8 mouse cellular contexts compared by ENCODE assay signal in the genomic region with DNA sequence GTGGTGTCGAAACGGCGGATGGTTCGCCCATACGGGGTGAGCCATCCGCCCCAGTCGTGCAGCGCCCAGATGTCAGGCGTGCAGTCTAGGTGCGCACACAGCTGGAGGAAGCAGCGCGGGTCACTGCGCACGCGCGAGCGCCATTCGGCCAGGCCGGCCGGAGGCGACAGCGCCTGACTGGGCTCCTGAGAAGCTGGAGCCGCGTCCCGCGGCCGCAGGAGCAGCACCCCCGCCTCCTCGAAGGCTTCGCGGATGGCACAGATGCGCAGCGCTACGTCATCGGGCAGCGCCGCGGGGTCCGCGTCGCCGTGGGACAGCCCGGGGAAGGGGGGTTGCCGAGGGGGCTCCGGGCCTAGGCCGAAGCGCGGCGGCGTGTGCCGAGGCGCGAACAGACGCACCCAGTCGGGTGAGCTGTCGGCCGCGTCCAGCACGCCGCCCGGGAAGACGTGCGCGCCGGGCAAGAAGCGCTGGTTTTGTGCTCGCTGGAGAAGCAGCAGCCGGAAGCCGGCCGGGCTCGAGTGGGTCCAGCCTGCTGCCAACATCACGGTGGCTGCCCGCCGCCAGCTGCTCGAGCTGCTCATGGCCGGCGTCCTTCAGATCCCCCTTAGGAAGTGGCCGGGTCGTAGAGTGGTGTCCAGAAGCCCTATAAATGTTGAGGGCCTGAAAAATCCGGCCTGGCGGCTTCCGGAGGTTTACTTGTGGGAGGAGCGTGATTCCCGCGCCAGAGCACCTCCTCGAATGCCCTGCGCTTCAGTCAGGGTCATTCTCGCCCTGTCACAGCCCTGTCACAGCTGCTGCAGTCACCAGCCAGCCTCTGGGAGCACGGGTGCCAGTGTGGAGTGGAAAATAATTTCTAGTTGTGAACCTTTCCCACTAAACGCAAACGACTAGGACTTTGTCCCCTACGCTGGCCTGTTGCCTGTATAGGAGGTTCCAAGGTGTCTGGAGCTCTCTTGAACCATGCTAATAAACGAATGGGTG. TPM values are rescaled to one million over a fixed set of nuclear protein-coding genes. Genes with fewer than 3 reads are reported as not detected.
DNase-seq lines count a peak whose midpoint lies in the region; ATAC-seq lines count a peak whose summit lies in the region.

No protein-coding gene starts in this region.

- intact Hi-C loops in gastrocnemius, postnatal 14 days (cut with DNase I; ENCODE audit: low total_unique reads): loop anchor here (10.0 kb wide), 1 partner anchor 79 kb away; no protein-coding TSS in a partner anchor
- intact Hi-C loops in left cerebral cortex, postnatal 14 days (cut with DNase I): no loop called here

- H3K27me3 ChIP-seq in intestine, embryonic 14.5 days (replicated peaks; ENCODE audit: control insufficient read depth, insufficient read depth, low read length): no peaks in the 10 kb centered on the region

- WGBS in intestine, embryonic 14.5 days: under 1% methylated on average over 91 of the region's 93 CpGs

- H3K4me3 ChIP-seq in intestine, embryonic 14.5 days (ENCODE audit: low read depth, low read length): peak overlapping the region; percentile 90

- peaks cover 12% of the 10 kb centered on the region for H3K36me3 ChIP-seq in intestine, embryonic 14.5 days (ENCODE audit: control insufficient read depth, insufficient read depth, low read length)

- H3K9me3 ChIP-seq in intestine, embryonic 14.5 days (ENCODE audit: control insufficient read depth, low read length): no peaks in the 10 kb centered on the region

- peak overlapping the region; percentile 99 for H3K27ac ChIP-seq in intestine, embryonic 14.5 days (ENCODE audit: low read depth)

- H3K4me1 ChIP-seq in intestine, embryonic 14.5 days (replicated peaks; ENCODE audit: control insufficient read depth, insufficient read depth, low read length): peaks cover 16% of the 10 kb centered on the region

- peak; percentile 92 for ATAC-seq in intestine, embryonic 14.5 days (replicated peaks; ENCODE audit: low FRiP score, low TSS enrichment, low read depth)

- peak overlapping the region; percentile 94 for H3K4me2 ChIP-seq in intestine, embryonic 14.5 days (ENCODE audit: low read length)

- peak overlapping the region; percentile 97 for H3K9ac ChIP-seq in intestine, embryonic 14.5 days (ENCODE audit: low read length)

- DNase-seq in adipocyte (ENCODE audit: low spot score): peak; percentile 75
- DNase-seq in embryo, embryonic 10 days (ENCODE audit: low spot score): peak; percentile 94
- peak; percentile 90 for DNase-seq in gastrocnemius, postnatal 14 days
- peak; percentile 94 for DNase-seq in intestine, embryonic 14.5 days (ENCODE audit: low spot score)
- DNase-seq in left cerebral cortex, postnatal 14 days (ENCODE audit: low spot score in 2 of 2): peak; percentile 89 to 93
- peak; percentile 97 for DNase-seq in mesoderm, embryonic 11.5 days (ENCODE audit: low read depth, low spot score)
- DNase-seq in right cerebral cortex, postnatal 36 days (ENCODE audit: low spot score in 2 of 2): peak; percentile 85 to 86
- peak; percentile 88 for DNase-seq in yolk sac, embryonic 10.5 days (ENCODE audit: low spot score)

RNA-seq across cellular contexts. Expression of a gene that starts 0.6 kb away (rescaled TPM):
- total RNA-seq in gastrocnemius, postnatal 14 days (2021): 10 to 100 TPM; 36.1 to 39.0 TPM
- polyA plus RNA-seq in intestine, embryonic 14.5 days (2014; fragmentation: Nextera tagmentation; extraction: Ambion mirVana): 98.6 and 117 TPM in 2 replicates
- total RNA-seq in left cerebral cortex, postnatal 14 days (2021): 10 to 100 TPM; 66.8 to 67.4 TPM

RNA-seq across cellular contexts. Expression of a gene that starts 18.0 kb away (rescaled TPM):
- total RNA-seq in gastrocnemius, postnatal 14 days (2021): not detected
- 0.46 and 0.67 TPM in 2 replicates for polyA plus RNA-seq in intestine, embryonic 14.5 days (2014; fragmentation: Nextera tagmentation; extraction: Ambion mirVana)
- under 1 TPM; 0.49 to 0.64 TPM for total RNA-seq in left cerebral cortex, postnatal 14 days (2021)

RNA-seq across cellular contexts. Expression of a gene that starts 29.9 kb away (rescaled TPM):
- under 1 TPM; 0.04 to 0.06 TPM for total RNA-seq in gastrocnemius, postnatal 14 days (2021)
- polyA plus RNA-seq in intestine, embryonic 14.5 days (2014; fragmentation: Nextera tagmentation; extraction: Ambion mirVana): 0.16 and 0.23 TPM in 2 replicates
- 1 to 10 TPM; 1.2 to 1.5 TPM for total RNA-seq in left cerebral cortex, postnatal 14 days (2021)

RNA-seq across cellular contexts. Expression of a gene that starts 30.5 kb away (rescaled TPM):
- total RNA-seq in gastrocnemius, postnatal 14 days (2021): 1 to 10 TPM; 9.6 to 9.7 TPM
- 41.4 and 43.5 TPM in 2 replicates for polyA plus RNA-seq in intestine, embryonic 14.5 days (2014; fragmentation: Nextera tagmentation; extraction: Ambion mirVana)
- total RNA-seq in left cerebral cortex, postnatal 14 days (2021): 10 to 100 TPM; 46.0 to 48.1 TPM

Comparison
In these comparisons a context has a peak if more than half of its experiments do, and no peak if none do; other contexts are left out.
1. Peak in every context shown above with its lines: DNase-seq, ATAC-seq, H3K4me3 ChIP-seq and H3K27ac ChIP-seq.